Mouse (Mus musculus) forebrain, embryonic 15.5 days (tissue): ENCODE measurements at regions not wholly inside any gene's neighbourhood (a gene's known extent, or its start where the extent isn't known, plus 50 kb on each side); places are given as distances from the start of the nearest gene placed in this dataset.

Experiments
- ATAC-seq: fragments of 200-750 bp; cut with Nextera tagmentation; replicated peaks from 2 replicates; pipeline ENCODE4 v1.8.0; 2017; ENCODE audit warnings: mild to moderate bottlenecking, moderate TSS enrichment, moderate library complexity
- H3K27ac ChIP-seq: fragments of 300-500 bp; sonication (generic); replicated peaks from 2 replicates; pipeline ENCODE4 v1.5.1; 2015; ENCODE audit warnings: mild to moderate bottlenecking, inconsistent platforms
- H3K27me3 ChIP-seq: fragments of 300-500 bp; sonication (generic); 2 replicates; pipeline ENCODE4 v1.6.1; 2015; ENCODE audit warnings: inconsistent platforms
- H3K36me3 ChIP-seq: fragments of 300-500 bp; sonication (generic); 2 replicates; pipeline ENCODE4 v1.6.1; 2015; ENCODE audit warnings: mild to moderate bottlenecking, inconsistent platforms
- H3K4me1 ChIP-seq: fragments of 300-500 bp; sonication (generic); 2 replicates; pipeline ENCODE4 v1.6.1; 2015; ENCODE audit warnings: inconsistent platforms
- H3K4me2 ChIP-seq: fragments of 300-500 bp; sonication (generic); replicated peaks from 2 replicates; pipeline ENCODE4 v1.6.1; 2015; ENCODE audit warnings: mild to moderate bottlenecking, inconsistent platforms
- H3K4me3 ChIP-seq: fragments of 300-500 bp; sonication (generic); 2 replicates; pipeline ENCODE4 v1.5.1; 2015; ENCODE audit warnings: mild to moderate bottlenecking, inconsistent platforms
- H3K9ac ChIP-seq: fragments of 300-500 bp; sonication (generic); replicated peaks from 2 replicates; pipeline ENCODE4 v1.6.1; 2015; ENCODE audit warnings: mild to moderate bottlenecking, inconsistent platforms
- H3K9me3 ChIP-seq: fragments of 300-500 bp; sonication (generic); 2 replicates; pipeline ENCODE4 v1.6.1; 2016; ENCODE audit warnings: inconsistent platforms
- WGBS: fragments of 180-500 bp; shearing (Covaris S2); methylation state at CpG from one replicate; pipeline ENCODE4 v1.1.7; 2015; ENCODE audit warnings: mixed read lengths; 5-methylcytosine and 5-hydroxymethylcytosine counted together

- Histone ChIP-seq H3K9me3 (no peaks in the 10 kb centered on the region), H3K36me3 (no peaks in the 10 kb centered on the region), H3K27me3 (no peaks in the 10 kb centered on the region; the same call in 1 of the 2 replicates), H3K4me3 (no peak overlapping the region), H3K4me2 (no peak overlapping the region), H3K4me1 (peaks cover 7% of the 10 kb centered on the region; the same call in 1 of the 2 replicates), H3K27ac (no peak overlapping the region), H3K9ac (no peak overlapping the region)
- ATAC-seq, result no peak
- WGBS, result 97% methylated on average over 1 of the region's 1 CpGs
Observed at GRCm38 (mm10) chr13:59945631-59946030, 122.7 kb upstream of the Tut7 start.

DNA sequence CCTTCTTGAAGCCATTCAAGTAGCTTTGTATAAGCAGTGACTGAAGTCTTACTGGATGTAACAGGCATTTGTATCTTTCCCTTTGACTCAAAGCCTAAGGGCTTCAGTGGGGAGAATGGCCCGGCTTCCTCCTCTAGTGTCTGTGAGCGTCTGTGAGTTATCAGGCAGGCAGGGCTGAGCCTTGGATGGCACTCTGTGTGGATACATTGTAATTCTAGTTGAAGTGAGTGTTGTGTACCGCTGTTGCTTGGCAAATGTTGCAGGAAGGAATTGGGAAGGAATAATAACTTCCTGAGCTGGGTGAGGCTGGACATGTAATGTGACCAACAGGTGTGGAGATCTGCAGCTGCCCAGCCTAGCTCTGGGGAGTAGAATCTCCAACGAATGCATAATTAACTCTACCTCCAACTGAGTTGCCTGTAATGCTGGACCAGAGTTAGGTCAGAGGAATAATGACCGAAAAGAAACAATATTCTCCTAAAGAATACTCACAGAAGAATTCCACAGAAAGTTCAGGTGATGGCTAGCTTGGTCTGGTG lies 120.7 kb upstream of the Tut7 start:
- H3K36me3 ChIP-seq, result no peaks in the 10 kb centered on the region
- WGBS, result 40% methylated on average over 5 of the region's 5 CpGs
- no peak overlapping the region for H3K9ac ChIP-seq
- H3K4me2 ChIP-seq, result no peak overlapping the region
- H3K27ac ChIP-seq, result no peak overlapping the region
- no peaks in the 10 kb centered on the region; the same call in 1 of the 2 replicates for H3K27me3 ChIP-seq
- H3K9me3 ChIP-seq, result no peaks in the 10 kb centered on the region
- H3K4me1 ChIP-seq, result peaks cover 7% of the 10 kb centered on the region; the same call in 1 of the 2 replicates
- H3K4me3 ChIP-seq, result no peak overlapping the region
- ATAC-seq, result no peak

DNA sequence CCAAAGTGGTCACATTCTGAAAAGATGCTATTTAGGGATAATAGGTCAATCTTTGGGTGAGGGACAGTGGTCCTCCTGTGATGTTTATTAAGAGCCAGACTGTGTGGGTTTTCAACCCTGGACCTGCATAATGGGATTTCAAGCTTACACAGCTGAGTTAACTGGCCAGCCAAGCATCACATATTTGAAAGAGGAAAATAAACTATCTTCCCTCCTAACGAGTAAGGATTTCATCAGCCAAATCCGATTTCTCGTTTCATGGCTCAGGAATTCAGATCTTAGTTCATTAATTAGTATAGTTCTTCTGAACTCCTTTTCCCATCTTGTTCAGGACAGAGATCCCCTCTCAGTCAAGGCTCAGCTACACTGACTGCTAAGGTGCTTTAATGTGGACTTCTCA lies 120.1 kb upstream of the Tut7 start:
- H3K4me2 ChIP-seq, result no peak overlapping the region
- no peak overlapping the region for H3K4me3 ChIP-seq
- H3K9ac ChIP-seq, result no peak overlapping the region
- no peaks in the 10 kb centered on the region for H3K9me3 ChIP-seq
- peaks cover 5% of the 10 kb centered on the region; the same call in 1 of the 2 replicates for H3K4me1 ChIP-seq
- 25% methylated on average over 3 of the region's 3 CpGs for WGBS
- no peak for ATAC-seq
- no peaks in the 10 kb centered on the region; the same call in 1 of the 2 replicates for H3K27me3 ChIP-seq
- no peaks in the 10 kb centered on the region for H3K36me3 ChIP-seq
- no peak overlapping the region for H3K27ac ChIP-seq

- no peak for ATAC-seq
- no peak overlapping the region for H3K4me3 ChIP-seq
- no peak overlapping the region for H3K4me2 ChIP-seq
- no peak overlapping the region for H3K27ac ChIP-seq
- no peak overlapping the region for H3K9ac ChIP-seq
- 80% methylated on average over 3 of the region's 3 CpGs for WGBS
- no peaks in the 10 kb centered on the region for H3K9me3 ChIP-seq
- H3K27me3 ChIP-seq, result no peaks in the 10 kb centered on the region; the same call in 1 of the 2 replicates
- peaks cover 5% of the 10 kb centered on the region; the same call in 1 of the 2 replicates for H3K4me1 ChIP-seq
- H3K36me3 ChIP-seq, result no peaks in the 10 kb centered on the region
Observed at GRCm38 (mm10) chr13:59941519-59941918, 118.6 kb upstream of the Tut7 start.

DNA sequence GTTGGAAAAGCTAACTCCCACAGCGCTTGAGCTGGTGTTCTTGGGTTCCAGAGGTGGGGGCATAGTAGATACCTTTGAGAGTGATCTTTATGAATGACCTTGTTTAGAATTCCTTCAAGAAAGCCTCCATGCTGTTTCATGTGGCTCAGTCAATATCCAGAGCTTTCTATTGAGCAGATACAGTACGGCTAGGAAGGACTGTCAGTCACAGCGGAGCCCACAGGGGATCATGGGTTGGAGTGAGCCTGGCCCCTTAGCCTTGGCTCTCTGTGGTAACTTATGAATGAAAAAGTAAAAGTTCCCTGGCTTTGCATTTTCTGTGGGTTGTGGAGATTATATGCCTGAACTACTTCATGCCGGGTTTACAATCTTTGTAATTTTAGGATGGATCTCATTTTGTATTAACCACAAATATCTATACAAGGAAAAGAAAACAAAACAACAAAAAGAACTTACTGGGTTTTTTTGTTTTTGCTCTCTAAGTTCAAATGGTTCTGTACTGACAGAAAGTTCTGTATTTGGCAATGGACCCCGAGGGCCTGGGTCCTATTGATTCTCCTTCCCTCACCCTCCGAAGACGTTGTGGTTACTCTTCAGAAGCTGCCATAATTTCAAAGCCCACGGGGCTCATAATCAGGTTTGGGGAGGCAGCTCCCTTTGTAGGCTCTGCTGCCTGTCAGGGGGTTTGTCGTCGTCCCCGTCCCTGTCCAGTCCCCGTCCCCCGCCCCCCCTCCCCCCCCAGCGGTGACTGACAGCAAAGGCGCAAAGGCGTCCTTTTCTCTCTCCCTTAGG lies 117.7 kb upstream of the Tut7 start:
- peak overlapping the region; percentile 26; the same call in 1 of the 2 replicates for H3K4me2 ChIP-seq
- peaks cover 5% of the 10 kb centered on the region; the same call in 1 of the 2 replicates for H3K4me1 ChIP-seq
- H3K36me3 ChIP-seq, result no peaks in the 10 kb centered on the region
- no peak overlapping the region for H3K27ac ChIP-seq
- no peaks in the 10 kb centered on the region; the same call in 1 of the 2 replicates for H3K27me3 ChIP-seq
- no peak for ATAC-seq
- no peak overlapping the region for H3K4me3 ChIP-seq
- no peak overlapping the region for H3K9ac ChIP-seq
- H3K9me3 ChIP-seq, result no peaks in the 10 kb centered on the region
- 27% methylated on average over 16 of the region's 16 CpGs for WGBS

- Histone ChIP-seq H3K9ac (no peak overlapping the region), H3K4me2 (no peak overlapping the region), H3K27me3 (no peaks in the 10 kb centered on the region; the same call in 1 of the 2 replicates), H3K9me3 (no peaks in the 10 kb centered on the region), H3K27ac (no peak overlapping the region), H3K36me3 (no peaks in the 10 kb centered on the region), H3K4me3 (no peak overlapping the region), H3K4me1 (peaks cover 5% of the 10 kb centered on the region; the same call in 1 of the 2 replicates)
- WGBS, result 81% methylated on average over 5 of the region's 5 CpGs
- ATAC-seq, result no peak
Observed at GRCm38 (mm10) chr13:59939886-59940285, 116.9 kb upstream of the Tut7 start.

DNA sequence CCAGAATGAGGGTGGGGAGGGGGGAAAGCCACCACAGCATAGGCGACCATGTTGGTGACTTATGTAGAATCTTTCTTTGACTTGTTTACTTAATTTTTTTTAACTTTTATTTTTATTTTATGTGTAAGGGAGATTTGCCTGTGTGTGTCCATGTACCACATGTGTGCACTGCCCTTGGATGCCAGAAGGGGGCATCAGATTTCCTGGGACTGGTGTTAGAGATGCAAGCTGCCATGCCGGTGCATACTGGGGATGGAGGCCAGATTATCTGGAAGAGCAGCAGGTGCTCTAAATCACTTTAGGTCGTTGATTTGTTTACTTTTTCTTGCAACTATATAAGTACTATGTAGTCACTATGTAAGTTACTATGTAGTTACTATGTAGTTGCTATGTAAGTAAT lies 114.2 kb upstream of the Tut7 start:
- Histone ChIP-seq H3K27me3 (no peaks in the 10 kb centered on the region; the same call in 1 of the 2 replicates), H3K4me3 (no peak overlapping the region), H3K36me3 (no peaks in the 10 kb centered on the region), H3K9me3 (no peaks in the 10 kb centered on the region), H3K27ac (no peak overlapping the region), H3K4me1 (peaks cover 5% of the 10 kb centered on the region; the same call in 1 of the 2 replicates), H3K4me2 (no peak overlapping the region), H3K9ac (no peak overlapping the region)
- no peak for ATAC-seq
- WGBS, result 69% methylated on average over 3 of the region's 3 CpGs

- Histone ChIP-seq H3K27ac (no peak overlapping the region), H3K9ac (no peak overlapping the region), H3K36me3 (no peaks in the 10 kb centered on the region), H3K4me3 (no peak overlapping the region), H3K27me3 (no peaks in the 10 kb centered on the region), H3K4me2 (no peak overlapping the region), H3K4me1 (no peaks in the 10 kb centered on the region), H3K9me3 (no peaks in the 10 kb centered on the region)
- WGBS, result 37% methylated on average over 1 of the region's 1 CpGs
- no peak for ATAC-seq
Observed at GRCm38 (mm10) chr13:59934556-59934955, 111.6 kb upstream of the Tut7 start.

DNA sequence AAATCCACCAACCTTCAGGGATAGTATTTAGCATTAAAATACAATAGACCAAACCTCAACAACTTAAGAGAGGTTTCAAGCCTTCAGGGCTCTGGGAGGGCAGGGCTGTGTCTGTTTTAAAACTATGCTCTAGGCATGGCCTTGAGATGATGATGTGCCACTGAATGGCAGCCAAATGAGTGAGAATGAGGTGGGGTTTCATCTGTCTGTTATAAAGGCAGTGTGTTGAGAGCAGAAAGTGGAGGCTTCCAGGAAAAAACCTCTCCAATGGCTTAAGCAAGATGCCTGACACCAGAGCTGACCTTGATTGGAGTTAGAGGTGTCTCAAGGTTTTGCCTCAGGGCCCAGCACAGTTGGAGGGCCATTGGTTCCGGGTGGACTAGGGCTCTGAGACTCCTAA lies 111.1 kb upstream of the Tut7 start:
- Histone ChIP-seq H3K4me3 (no peak overlapping the region), H3K4me1 (no peaks in the 10 kb centered on the region), H3K9me3 (no peaks in the 10 kb centered on the region), H3K27me3 (no peaks in the 10 kb centered on the region), H3K4me2 (no peak overlapping the region), H3K36me3 (no peaks in the 10 kb centered on the region), H3K9ac (no peak overlapping the region), H3K27ac (no peak overlapping the region)
- no peak for ATAC-seq
- 70% methylated on average over 1 of the region's 1 CpGs for WGBS

- ATAC-seq, result peak; percentile 65
- Histone ChIP-seq H3K9me3 (no peaks in the 10 kb centered on the region), H3K27ac (peak overlapping the region; percentile 60), H3K36me3 (no peaks in the 10 kb centered on the region), H3K4me2 (no peak overlapping the region; the same call in 1 of the 2 replicates), H3K9ac (no peak overlapping the region), H3K4me1 (peaks cover 23% of the 10 kb centered on the region), H3K4me3 (no peak overlapping the region), H3K27me3 (no peaks in the 10 kb centered on the region)
- WGBS, result 11% methylated on average over 12 of the region's 12 CpGs
Observed at GRCm38 (mm10) chr13:59927379-59928111, 104.6 kb upstream of the Tut7 start.

GRCm38 (mm10) chr13:59925845-59926481 lies 103.0 kb upstream of the Tut7 start:
- Histone ChIP-seq H3K27me3 (no peaks in the 10 kb centered on the region), H3K4me2 (no peak overlapping the region), H3K9ac (no peak overlapping the region), H3K27ac (peak overlapping the region; percentile 28; the same call in 1 of the 2 replicates), H3K4me1 (peaks cover 23% of the 10 kb centered on the region), H3K4me3 (no peak overlapping the region), H3K36me3 (no peaks in the 10 kb centered on the region), H3K9me3 (no peaks in the 10 kb centered on the region)
- 17% methylated on average over 9 of the region's 9 CpGs for WGBS
- peak; percentile 83 for ATAC-seq

GRCm38 (mm10) chr13:59917185-59917584 lies 94.2 kb upstream of the Tut7 start:
- Histone ChIP-seq H3K9ac (no peak overlapping the region), H3K27me3 (no peaks in the 10 kb centered on the region), H3K4me3 (no peak overlapping the region), H3K4me2 (no peak overlapping the region), H3K36me3 (no peaks in the 10 kb centered on the region), H3K27ac (no peak overlapping the region), H3K4me1 (no peaks in the 10 kb centered on the region), H3K9me3 (no peaks in the 10 kb centered on the region)
- 94% methylated on average over 5 of the region's 5 CpGs for WGBS
- no peak for ATAC-seq
